Mouse (Mus musculus): ENCODE results near the gene Arhgap31.
"Not testable (repeated sequence)": the region's sequence is repeated elsewhere in the genome, so short reads cannot be mapped to it uniquely, and the experiment has no call there.

Gene Arhgap31

GRCm38 (mm10) chr16:38728576-38729132 lies 15.6 kb upstream of the Arhgap31 start:
- DNase-seq (ENCODE audit: low spot score in 2 of 2), result no peak

GRCm38 (mm10) chr16:38724974-38725373 lies 11.9 kb upstream of the Arhgap31 start:
- peak; percentile 67 to 85 for DNase-seq (ENCODE audit: low spot score in 2 of 2)

DNA sequence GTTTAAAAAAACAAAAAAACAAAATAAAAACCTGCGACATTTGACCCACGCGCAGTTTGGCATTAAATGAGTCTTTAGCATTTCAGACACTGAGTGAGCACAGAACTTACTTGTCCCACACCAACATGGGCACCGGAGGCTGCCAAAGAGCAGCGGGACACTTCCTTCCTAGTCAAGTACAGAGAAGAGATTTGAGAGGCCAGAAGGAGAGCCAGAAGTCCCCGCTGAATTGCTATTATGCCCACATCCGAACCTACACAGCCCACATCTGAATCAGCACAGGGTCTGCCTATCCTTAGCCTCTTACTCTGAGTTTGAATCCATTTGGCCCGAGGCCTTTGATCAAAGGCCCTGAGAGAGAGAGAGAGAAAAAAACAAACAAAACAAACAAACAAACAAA lies 11.2 kb upstream of the Arhgap31 start:
- DNase-seq (ENCODE audit: low spot score in 2 of 2), result no peak

DNA sequence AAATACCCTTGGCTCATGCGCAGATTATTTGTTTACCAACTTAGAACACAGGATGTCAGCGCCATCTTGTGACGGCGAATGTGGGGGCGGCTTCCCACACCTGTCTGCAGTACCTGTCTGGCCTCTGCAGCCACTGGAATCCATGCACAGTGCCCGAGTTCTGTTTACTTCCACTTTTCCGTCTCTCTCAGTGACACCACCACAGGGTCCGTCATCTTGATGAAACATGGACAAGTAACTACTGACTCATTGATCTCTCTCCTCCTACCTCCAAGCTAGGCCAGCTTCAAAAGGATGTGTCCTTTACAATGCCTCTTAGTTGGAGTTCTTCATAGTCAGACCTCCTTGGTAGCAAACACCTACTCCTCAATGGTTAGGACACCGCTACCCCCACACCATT lies 8.3 kb upstream of the Arhgap31 start:
- DNase-seq (ENCODE audit: low spot score in 2 of 2), result no peak

DNA sequence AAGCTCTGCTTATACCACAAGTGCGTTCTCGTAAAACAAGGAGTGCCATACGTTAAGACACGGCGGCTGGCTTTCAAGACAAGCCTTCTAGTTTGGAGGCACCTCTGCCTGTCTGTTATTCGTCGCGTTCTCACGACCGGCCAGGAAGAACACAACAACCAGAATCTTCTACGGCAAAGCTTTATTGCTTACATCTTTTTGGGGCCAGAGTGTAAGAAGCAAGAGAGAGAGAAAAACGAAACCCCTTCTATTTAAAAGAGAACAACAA lies 1.1 kb upstream of the Arhgap31 start:
- not testable (repeated sequence) for DNase-seq (ENCODE audit: low spot score in 2 of 2)

GRCm38 (mm10) chr16:38713404-38714258 lies 557 bp upstream of the Arhgap31 start:
- DNase-seq (ENCODE audit: low spot score in 2 of 2), result no peak

- no peak for DNase-seq (ENCODE audit: low spot score in 2 of 2)
These were observed 969 bp downstream of the Arhgap31 start for GRCm38 (mm10) chr16:38712105-38712504.

DNA sequence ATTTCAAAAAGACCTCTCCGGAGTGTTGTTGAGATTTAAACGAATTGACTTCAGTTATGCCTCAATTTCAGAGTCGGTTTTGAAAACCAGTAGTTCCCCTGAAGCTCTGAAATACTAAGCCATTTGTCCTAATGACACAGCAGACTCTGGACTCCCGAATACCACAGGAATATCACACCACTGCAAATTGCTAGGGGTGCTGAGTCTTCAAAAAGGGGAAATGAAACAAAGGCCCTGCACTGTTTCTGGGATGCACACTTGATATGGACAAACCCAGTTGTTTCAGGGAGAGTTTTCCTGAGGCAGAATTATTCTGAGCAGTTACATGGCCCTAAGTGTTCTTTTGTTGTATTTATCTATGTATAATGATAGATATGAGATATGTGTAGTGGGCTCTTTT lies 1.8 kb downstream of the Arhgap31 start:
- no peak for DNase-seq (ENCODE audit: low spot score in 2 of 2)

GRCm38 (mm10) chr16:38708962-38709520 lies 4.0 kb downstream of the Arhgap31 start:
- DNase-seq (ENCODE audit: low spot score in 2 of 2), result no peak

GRCm38 (mm10) chr16:38706782-38707181 lies 6.3 kb downstream of the Arhgap31 start:
- DNase-seq (ENCODE audit: low spot score in 2 of 2), result no peak

DNA sequence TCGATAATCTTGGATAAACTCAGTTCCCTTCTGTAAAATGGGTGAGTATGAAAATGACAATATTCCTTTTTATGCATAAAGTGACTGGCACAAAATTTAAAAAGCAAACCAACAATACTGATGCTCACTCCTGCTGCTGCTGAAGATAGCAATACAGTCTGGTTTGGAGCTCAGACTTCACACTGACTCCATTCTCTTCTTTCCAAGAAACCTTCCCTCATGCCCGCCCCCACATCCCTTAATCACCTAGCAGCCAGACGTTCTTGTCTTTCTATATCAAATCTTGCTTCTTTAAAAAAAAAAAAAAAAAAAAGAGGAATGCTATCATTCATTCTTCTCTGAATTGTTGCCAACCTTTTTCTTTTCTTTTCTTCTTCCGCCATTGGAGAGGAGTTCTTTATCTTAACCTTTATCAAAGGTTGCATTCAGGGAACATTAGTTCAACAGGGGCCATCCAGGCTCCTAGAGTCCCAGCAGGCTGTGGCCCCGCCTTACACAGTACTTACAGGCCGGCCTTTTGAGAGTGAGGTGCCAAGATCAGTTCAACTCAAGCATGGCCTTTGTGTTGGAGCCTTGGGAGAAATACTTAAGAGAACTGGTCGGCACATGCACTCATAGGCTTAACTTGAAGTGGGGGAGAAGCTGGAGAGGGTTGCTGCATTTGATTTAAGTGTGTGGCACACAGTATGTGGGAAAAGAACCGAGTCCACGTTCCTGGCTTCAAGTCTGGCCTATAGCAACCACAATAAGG lies 7.4 kb downstream of the Arhgap31 start:
- no peak for DNase-seq (ENCODE audit: low spot score in 2 of 2)

DNA sequence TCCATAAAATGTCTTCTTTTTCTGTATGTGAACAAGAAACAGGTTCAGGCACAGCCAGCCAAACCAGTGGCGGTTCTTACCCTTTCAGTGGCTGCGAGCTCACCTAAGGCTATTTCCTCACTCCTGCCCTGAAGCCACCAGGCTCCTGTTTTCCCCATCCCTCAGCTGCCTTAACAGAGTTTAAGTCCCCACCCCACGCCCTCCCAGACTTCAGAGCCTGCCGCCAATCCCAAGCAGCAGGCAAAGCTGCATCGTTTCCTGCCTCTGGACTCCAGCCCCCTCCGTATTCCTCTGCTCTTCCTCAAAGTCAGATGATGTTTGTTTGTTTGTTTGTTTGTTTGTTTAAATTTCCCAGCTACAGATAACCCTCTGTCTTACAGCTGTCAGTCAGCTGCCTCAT lies 9.6 kb downstream of the Arhgap31 start:
- DNase-seq (ENCODE audit: low spot score in 2 of 2), result no peak

DNA sequence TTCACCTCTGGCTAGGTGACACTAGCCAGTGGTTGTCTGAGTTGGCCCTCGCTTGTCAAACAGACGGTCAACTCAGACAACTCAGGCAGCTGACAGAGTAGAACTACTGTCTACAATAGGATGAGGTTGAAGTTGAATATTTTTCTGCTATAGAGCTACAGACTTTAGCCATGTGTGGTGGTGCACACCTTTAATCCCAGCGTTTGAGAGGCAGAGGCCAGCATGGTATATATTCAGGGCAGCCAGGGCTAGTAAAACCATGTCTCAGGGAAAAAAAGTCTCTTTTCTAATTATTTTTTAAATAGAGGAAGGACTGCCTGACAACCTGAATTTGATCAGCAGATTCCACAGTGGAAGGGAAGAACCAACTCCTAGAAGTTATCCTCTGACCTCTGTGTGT lies 10.8 kb downstream of the Arhgap31 start:
- no peak for DNase-seq (ENCODE audit: low spot score in 2 of 2)

- no peak for DNase-seq (ENCODE audit: low spot score in 2 of 2)
These were observed 11.4 kb downstream of the Arhgap31 start for GRCm38 (mm10) chr16:38701492-38702185.

GRCm38 (mm10) chr16:38700392-38701162 lies 12.5 kb downstream of the Arhgap31 start:
- DNase-seq (ENCODE audit: low spot score in 2 of 2), result peak in 1 of 2 experiments; percentile 48

- DNase-seq (ENCODE audit: low spot score in 2 of 2), result no peak
These were observed 15.5 kb downstream of the Arhgap31 start for GRCm38 (mm10) chr16:38697611-38698010.

DNA sequence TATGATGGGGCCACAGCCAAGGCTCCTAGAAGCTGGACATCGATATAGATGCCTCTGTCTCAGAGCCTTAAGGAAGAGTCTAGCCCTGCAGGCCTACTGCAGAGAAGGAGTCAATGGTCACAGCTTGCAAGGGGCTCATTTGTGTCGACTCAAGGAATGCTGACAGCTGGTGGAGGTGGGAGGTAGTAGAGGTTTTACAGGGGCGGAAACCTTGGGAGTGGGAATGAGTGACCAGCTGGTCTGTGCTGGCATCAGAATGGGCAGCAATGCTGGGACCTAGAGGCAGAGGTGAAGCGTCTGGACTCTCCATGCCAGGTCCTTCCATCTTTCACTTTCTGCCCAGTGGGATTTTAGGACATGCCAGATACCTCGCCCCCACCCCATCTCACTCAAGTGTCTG lies 17.5 kb downstream of the Arhgap31 start:
- no peak for DNase-seq (ENCODE audit: low spot score in 2 of 2)

- DNase-seq (ENCODE audit: low spot score in 2 of 2), result no peak
These were observed 18.1 kb downstream of the Arhgap31 start for GRCm38 (mm10) chr16:38694906-38695540.

- DNase-seq (ENCODE audit: low spot score in 2 of 2), result no peak
These were observed 22.6 kb downstream of the Arhgap31 start for GRCm38 (mm10) chr16:38690501-38690900.

GRCm38 (mm10) chr16:38689786-38690185 lies 23.3 kb downstream of the Arhgap31 start:
- peak; percentile 44 to 64 for DNase-seq (ENCODE audit: low spot score in 2 of 2)
